Mouse (Mus musculus) left cerebral cortex, adult 6 months (tissue): ENCODE measurements around the gene Tas2r110. TPM values are rescaled to one million over a fixed set of nuclear protein-coding genes. Genes with fewer than 3 reads are reported as not detected.

Experiments
- long read RNA-seq, 2 experiments: library from polyadenylated mRNA; unstranded; transcript quantifications; one replicate each; pipeline ENCODE4 v2.0.0; 2019 to 2020
- polyA plus RNA-seq: library from polyadenylated mRNA; unstranded; fragments of <200 nt; fragmentation: Nextera tagmentation; gene quantifications from 2 replicates; pipeline ENCODE4 v1.2.3, GENCODE M21; 2021

Gene Tas2r110
- not detected in 2 replicates for polyA plus RNA-seq
- long read RNA-seq, experiment 1, result 0 reads
- long read RNA-seq, experiment 2, result 0 reads

GRCm38 (mm10) chr6:132867708-132868107 is at the start of gene Tas2r110:
Tas2r110 (plus strand) TSS chr6:132868008.

GRCm38 (mm10) chr6:132846842-132847241 is 21.0 kb upstream of the Tas2r110 start, which contains the start of gene Tas2r123:
Tas2r123 (plus strand) TSS chr6:132847142.

GRCm38 (mm10) chr6:132855138-132855537 is 12.7 kb upstream of the Tas2r110 start, which contains the start of gene Tas2r116:
Tas2r116 (plus strand) TSS chr6:132855438.

GRCm38 (mm10) chr6:132892711-132893110 is 24.9 kb downstream of the Tas2r110 start, which contains the start of gene Tas2r113:
Tas2r113 (plus strand) TSS chr6:132893011.

GRCm38 (mm10) chr6:132909351-132909750 is 41.5 kb downstream of the Tas2r110 start, which contains the start of gene Tas2r125:
Tas2r125 (plus strand) TSS chr6:132909651.

Other genes with a start within 250 kb of the Tas2r110 start
- not detected in 2 replicates for gene A630073D07Rik, start 216.5 kb upstream of the Tas2r110 start, polyA plus RNA-seq
- not detected in 2 replicates for gene Tas2r120, start 211.1 kb upstream of the Tas2r110 start, polyA plus RNA-seq
- not detected in 2 replicates for gene Tas2r121, start 167.0 kb upstream of the Tas2r110 start, polyA plus RNA-seq
- gene Tas2r122, start 156.1 kb upstream of the Tas2r110 start, polyA plus RNA-seq, result not detected in 2 replicates
- gene Tas2r115, start 130.0 kb upstream of the Tas2r110 start, polyA plus RNA-seq, result not detected in 2 replicates
- not detected in 2 replicates for gene Tas2r124, start 113.3 kb upstream of the Tas2r110 start, polyA plus RNA-seq
- gene Tas2r102, start 105.9 kb upstream of the Tas2r110 start, polyA plus RNA-seq, result not detected in 2 replicates
- gene Tas2r136, start 89.8 kb upstream of the Tas2r110 start, polyA plus RNA-seq, result not detected in 2 replicates
- not detected in 2 replicates for gene Tas2r117, start 65.2 kb upstream of the Tas2r110 start, polyA plus RNA-seq
- gene Tas2r123, start 20.9 kb upstream of the Tas2r110 start, polyA plus RNA-seq, result not detected in 2 replicates
- not detected in 2 replicates for gene Tas2r116, start 12.6 kb upstream of the Tas2r110 start, polyA plus RNA-seq
- gene Tas2r113, start 25.0 kb downstream of the Tas2r110 start, polyA plus RNA-seq, result not detected in 2 replicates
- gene Tas2r125, start 41.6 kb downstream of the Tas2r110 start, polyA plus RNA-seq, result not detected in 2 replicates
- gene Tas2r129, start 83.1 kb downstream of the Tas2r110 start, polyA plus RNA-seq, result not detected in 2 replicates
- not detected in 2 replicates for gene Tas2r131, start 89.9 kb downstream of the Tas2r110 start, polyA plus RNA-seq
- gene Tas2r109, start 113.0 kb downstream of the Tas2r110 start, polyA plus RNA-seq, result not detected in 2 replicates
- not detected in 2 replicates for gene Tas2r103, start 169.1 kb downstream of the Tas2r110 start, polyA plus RNA-seq
- gene Tas2r140, start 187.8 kb downstream of the Tas2r110 start, polyA plus RNA-seq, result not detected in 2 replicates
- 219 and 274 TPM in 2 replicates for gene Smim10l1, start 236.9 kb downstream of the Tas2r110 start, polyA plus RNA-seq